Mouse (Mus musculus) kidney, postnatal 0 days (tissue): ENCODE data around the gene Dpysl4. TPM values are rescaled to one million over a fixed set of nuclear protein-coding genes. Genes with fewer than 3 reads are reported as not detected.
A peak's percentile ranks its signal among the peaks of the same experiment; 100 is the strongest.

Experiments
- ATAC-seq: fragments of 200-750 bp; cut with Nextera tagmentation; replicated peaks from 2 replicates; pipeline ENCODE4 v1.8.0; 2017; ENCODE audit warnings: low read depth, moderate number of reproducible peaks, moderate TSS enrichment, moderate library complexity; ENCODE audit not compliant: low FRiP score
- DNase-seq: peaks from one replicate; pipeline ENCODE4 v3.0.0-alpha.2; 2016; ENCODE audit warnings: low spot score
- H3K27ac ChIP-seq: fragments of 300-500 bp; sonication (generic); 2 replicates; pipeline ENCODE4 v1.5.1; 2014; ENCODE audit warnings: mild to moderate bottlenecking
- H3K27me3 ChIP-seq: fragments of 300-500 bp; sonication (generic); 2 replicates; pipeline ENCODE4 v1.6.1; 2014; ENCODE audit warnings: low read length, mixed read lengths; ENCODE audit not compliant: insufficient read depth
- H3K36me3 ChIP-seq: fragments of 300-500 bp; sonication (generic); 2 replicates; pipeline ENCODE4 v1.6.1; 2014; ENCODE audit warnings: low read length, mixed read lengths; ENCODE audit not compliant: insufficient read depth
- H3K4me1 ChIP-seq: fragments of 300-500 bp; sonication (generic); replicated peaks from 2 replicates; pipeline ENCODE4 v1.6.1; 2014; ENCODE audit warnings: antibody characterized with exemption, low read length, mixed read lengths; ENCODE audit not compliant: insufficient read depth
- H3K4me2 ChIP-seq: fragments of 300-500 bp; sonication (generic); 2 replicates; pipeline ENCODE4 v1.6.1; 2014; ENCODE audit warnings: mild to moderate bottlenecking, low read length, moderate library complexity, mixed read lengths
- H3K4me3 ChIP-seq: fragments of 300-500 bp; sonication (generic); replicated peaks from 2 replicates; pipeline ENCODE4 v1.5.1; 2014; ENCODE audit warnings: low read depth, low read length
- H3K9ac ChIP-seq: fragments of 300-500 bp; sonication (generic); 2 replicates; pipeline ENCODE4 v1.6.1; 2014; ENCODE audit warnings: low read depth, low read length
- H3K9me3 ChIP-seq: fragments of 300-500 bp; sonication (generic); replicated peaks from 2 replicates; pipeline ENCODE4 v1.6.1; 2016; ENCODE audit warnings: low read length, inconsistent platforms, mixed read lengths
- CTCF ChIP-seq: IDR thresholded peaks from 2 replicates; pipeline ENCODE4 v1.5.1; 2016; ENCODE audit warnings: antibody characterized with exemption, low read depth, mild to moderate bottlenecking, moderate library complexity
- WGBS: fragments of 180-500 bp; shearing (Covaris S2); extraction: QIAGEN DNeasy Blood & Tissue Kit; methylation state at CpG from one replicate; pipeline ENCODE4 v1.1.7; 2014; 5-methylcytosine and 5-hydroxymethylcytosine counted together
- polyA plus RNA-seq: library from polyadenylated mRNA; unstranded; fragments of >200 nt; fragmentation: Nextera tagmentation; extraction: Ambion mirVana; gene quantifications from 2 replicates; pipeline ENCODE4 v1.2.1, GENCODE M21; 2015

Gene Dpysl4
- 7.5 and 9.6 TPM in 2 replicates for polyA plus RNA-seq

DNA sequence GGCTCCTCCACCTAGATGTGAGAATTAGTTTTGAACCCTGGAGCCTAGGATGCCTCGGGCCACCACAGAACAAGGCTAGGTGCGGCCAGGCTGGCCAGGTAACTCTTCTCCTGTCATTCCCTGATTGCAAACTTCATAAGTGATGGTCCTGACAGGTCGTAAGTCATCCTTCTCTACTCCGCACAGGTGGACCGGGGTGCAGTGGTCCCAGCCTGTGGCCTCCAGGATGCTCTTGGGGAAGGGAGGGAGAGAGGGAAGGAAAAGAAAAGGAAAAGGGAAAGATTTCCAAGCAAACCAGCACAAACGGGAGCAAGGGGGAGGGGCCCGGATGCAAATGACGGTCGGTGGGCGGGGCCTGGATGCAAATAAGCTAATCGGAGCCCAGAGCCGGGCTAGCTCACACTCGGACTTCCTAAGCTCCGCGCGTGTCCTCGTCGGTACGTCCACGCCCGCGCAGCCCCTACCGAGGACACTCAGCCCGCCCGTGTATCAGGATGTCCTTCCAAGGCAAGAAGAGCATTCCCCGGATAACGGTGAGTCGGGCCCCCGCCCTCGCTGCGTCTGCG lies at the start of gene Dpysl4:
Dpysl4 (plus strand) TSS at position 373 of the 566 bp plus-strand sequence.
- peak within 1 kb of the TSS; percentile 54 for H3K9ac ChIP-seq
- H3K9me3 ChIP-seq = no peaks in the 10 kb centered on the region
- WGBS = 7% methylated on average over 32 of the region's 32 CpGs
- no peak within 1 kb of the TSS for H3K27ac ChIP-seq
- peak within 1 kb of the TSS; percentile 88 for H3K4me2 ChIP-seq
- peak within 1 kb of the TSS; percentile 54 for H3K4me3 ChIP-seq
- ATAC-seq = peak; percentile 51
- peaks cover 16% of the 10 kb centered on the region for H3K27me3 ChIP-seq
- peak; percentile 91 for DNase-seq
- no peak for TF ChIP-seq CTCF
- H3K36me3 ChIP-seq = no peaks in the 10 kb centered on the region
- peaks cover 8% of the 10 kb centered on the region; the same call in 1 of the 2 replicates for H3K4me1 ChIP-seq

DNA sequence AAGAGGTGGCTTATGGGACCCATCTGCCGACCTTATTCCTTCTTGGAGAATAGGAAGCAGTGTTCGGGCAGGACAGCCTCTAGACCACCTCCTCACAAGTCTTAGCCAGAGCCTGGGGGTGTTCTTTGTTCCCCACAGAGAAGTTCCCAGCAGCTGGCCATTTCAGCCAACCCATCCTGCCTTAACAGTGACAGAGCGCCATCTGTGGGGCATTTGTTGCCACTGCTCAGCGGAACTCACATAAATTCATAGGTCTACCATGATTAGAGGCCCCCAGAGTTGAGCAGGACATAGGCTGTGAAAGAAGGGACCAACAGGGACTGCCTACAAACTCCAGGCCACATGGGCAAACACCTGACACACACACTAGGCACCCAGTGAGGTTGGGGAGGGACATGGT lies 22.4 kb upstream of the Dpysl4 start:
- H3K27ac ChIP-seq = no peak overlapping the region
- ATAC-seq (no peak), DNase-seq (no peak)
- H3K9ac ChIP-seq = no peak overlapping the region
- no peaks in the 10 kb centered on the region for H3K36me3 ChIP-seq
- H3K9me3 ChIP-seq = no peaks in the 10 kb centered on the region
- H3K27me3 ChIP-seq = no peaks in the 10 kb centered on the region
- H3K4me2 ChIP-seq = no peak overlapping the region
- no peak overlapping the region for H3K4me3 ChIP-seq
- TF ChIP-seq CTCF = peak; percentile 58
- no peaks in the 10 kb centered on the region for H3K4me1 ChIP-seq
- 51% methylated on average over 4 of the region's 4 CpGs for WGBS

DNA sequence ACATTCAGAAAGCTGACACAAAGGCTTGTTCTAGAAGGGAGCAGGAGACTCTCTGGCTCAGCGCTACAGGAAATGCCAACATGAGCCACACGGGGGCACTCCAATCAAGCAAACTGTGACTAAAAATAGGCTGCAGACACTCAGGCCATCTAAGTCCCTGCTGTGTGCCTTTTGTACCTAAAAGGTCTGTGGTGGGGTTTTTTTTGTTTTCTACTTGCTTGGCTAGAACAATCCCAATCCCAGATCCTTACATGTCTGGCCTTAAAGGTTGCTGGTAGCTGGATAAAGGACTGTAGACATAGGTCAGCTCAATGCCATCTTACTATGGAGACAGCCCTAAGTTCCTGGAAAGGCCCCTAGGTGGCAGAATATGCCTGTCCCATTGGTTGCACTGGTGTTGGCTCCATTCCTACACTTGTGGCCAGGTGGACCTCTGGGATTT lies 17.6 kb upstream of the Dpysl4 start:
- Histone ChIP-seq H3K4me3 (no peak overlapping the region), H3K4me2 (no peak overlapping the region), H3K27ac (no peak overlapping the region), H3K4me1 (no peaks in the 10 kb centered on the region), H3K27me3 (no peaks in the 10 kb centered on the region), H3K36me3 (no peaks in the 10 kb centered on the region), H3K9me3 (no peaks in the 10 kb centered on the region), H3K9ac (no peak overlapping the region)
- peak; percentile 86 for DNase-seq
- 0% methylated on average over 2 of the region's 2 CpGs for WGBS
- peak; percentile 80 for TF ChIP-seq CTCF
- no peak for ATAC-seq

DNA sequence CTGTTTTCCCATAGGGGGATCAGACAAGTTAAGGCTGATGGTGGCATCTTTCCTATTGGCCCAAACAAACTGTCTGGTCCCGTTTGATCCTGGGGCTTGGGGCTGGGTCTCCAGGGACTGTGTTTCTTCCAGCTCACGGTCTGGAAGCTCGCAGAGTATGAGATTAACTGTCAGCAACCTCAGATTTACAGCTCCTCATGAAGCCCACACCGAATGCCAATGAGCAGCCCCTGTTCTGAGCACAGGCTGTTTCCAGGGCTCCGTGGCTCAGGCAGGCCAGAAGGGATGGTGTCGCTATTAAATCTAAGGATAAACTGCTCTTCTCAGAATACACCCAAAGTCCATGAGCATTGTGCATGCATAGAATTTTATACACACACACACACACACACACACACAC lies 11.6 kb upstream of the Dpysl4 start:
- Histone ChIP-seq H3K36me3 (no peaks in the 10 kb centered on the region), H3K27me3 (no peaks in the 10 kb centered on the region), H3K9ac (no peak overlapping the region), H3K4me1 (no peaks in the 10 kb centered on the region), H3K9me3 (no peaks in the 10 kb centered on the region), H3K27ac (no peak overlapping the region), H3K4me2 (no peak overlapping the region), H3K4me3 (no peak overlapping the region)
- no peak for TF ChIP-seq CTCF
- 18% methylated on average over 6 of the region's 6 CpGs for WGBS
- DNase-seq (no peak), ATAC-seq (no peak)

DNA sequence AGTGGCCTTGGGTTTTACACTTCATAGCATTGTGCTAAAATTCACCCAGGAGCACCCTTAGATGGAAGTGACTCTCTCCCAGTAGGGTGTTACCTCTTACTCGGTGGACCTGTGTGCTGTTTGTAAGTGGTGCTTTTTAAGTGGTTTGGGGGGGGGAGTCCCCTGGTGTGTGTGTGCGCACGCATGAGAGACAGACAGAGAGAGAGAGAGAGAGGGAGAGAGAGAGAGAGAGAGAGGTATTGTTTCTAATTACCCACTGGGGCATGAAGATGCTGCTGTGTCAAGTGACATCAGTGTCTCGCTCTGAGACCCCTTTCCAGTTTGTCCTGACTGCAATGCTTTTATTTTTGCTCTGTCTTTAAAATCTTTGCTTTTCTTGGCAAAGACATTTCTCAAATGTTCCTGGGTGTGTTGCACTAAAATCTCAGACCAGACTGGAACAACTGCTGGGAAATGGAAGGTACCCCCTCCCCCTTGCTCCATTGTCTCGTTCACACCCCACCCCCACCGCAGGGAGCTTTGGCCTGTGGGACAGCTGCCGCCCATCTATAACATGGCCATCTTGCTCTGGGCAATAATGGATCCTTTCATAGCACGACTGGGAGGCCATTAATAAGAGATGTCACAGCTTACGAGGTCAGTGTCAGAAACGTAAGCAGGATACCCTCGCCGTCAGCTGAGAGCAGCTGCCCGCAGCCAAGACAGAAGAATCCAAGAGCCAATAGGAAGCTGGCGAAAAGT lies 10.6 kb upstream of the Dpysl4 start:
- no peak for TF ChIP-seq CTCF

DNA sequence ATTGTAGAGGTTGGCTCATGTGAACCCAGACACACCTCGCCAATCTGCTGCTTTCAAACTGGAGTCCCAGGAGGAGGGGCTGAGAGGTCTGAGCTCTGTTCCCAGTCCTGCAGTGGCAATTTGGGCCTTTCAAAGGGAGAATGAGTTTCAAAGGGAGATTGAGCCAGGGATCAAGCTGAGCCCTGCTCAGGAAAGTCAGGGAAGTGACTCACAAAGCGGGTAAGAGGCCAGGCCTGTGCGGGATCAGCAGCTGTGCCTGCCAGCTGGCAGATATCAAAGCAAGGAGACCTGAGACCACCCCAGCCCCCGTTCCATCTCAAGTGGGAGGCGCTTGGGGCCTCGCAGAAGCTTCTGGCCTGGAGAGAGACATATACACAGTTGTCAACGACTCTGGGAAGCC lies 8.5 kb upstream of the Dpysl4 start:
- H3K4me1 ChIP-seq = no peaks in the 10 kb centered on the region

More for the DNA sequence above, 10.6 kb upstream of the Dpysl4 start:
- Histone ChIP-seq H3K4me3 (no peak overlapping the region), H3K36me3 (no peaks in the 10 kb centered on the region), H3K9ac (no peak overlapping the region), H3K4me2 (no peak overlapping the region), H3K9me3 (no peaks in the 10 kb centered on the region), H3K27me3 (no peaks in the 10 kb centered on the region), H3K4me1 (no peaks in the 10 kb centered on the region), H3K27ac (no peak overlapping the region)
- no peak for DNase-seq
- 31% methylated on average over 14 of the region's 14 CpGs for WGBS
- ATAC-seq = no peak

More for the DNA sequence above, 8.5 kb upstream of the Dpysl4 start:
- no peaks in the 10 kb centered on the region for H3K36me3 ChIP-seq
- no peak overlapping the region for H3K4me2 ChIP-seq
- no peak overlapping the region for H3K27ac ChIP-seq
- TF ChIP-seq CTCF = no peak
- WGBS = 13% methylated on average over 7 of the region's 7 CpGs
- no peaks in the 10 kb centered on the region for H3K27me3 ChIP-seq
- no peak overlapping the region for H3K9ac ChIP-seq
- DNase-seq = peak; percentile 35
- ATAC-seq = no peak
- no peaks in the 10 kb centered on the region for H3K9me3 ChIP-seq
- H3K4me3 ChIP-seq = no peak overlapping the region
